Mouse (Mus musculus): Measurements from ENCODE around the gene Xlr5a. TPM values are rescaled to one million over a fixed set of nuclear protein-coding genes. Genes with fewer than 3 reads are reported as not detected.
"Not testable (repeated sequence)": the region's sequence is repeated elsewhere in the genome, so short reads cannot be mapped to it uniquely, and the experiment has no call there.

Xlr5a gene
- total RNA-seq, 2 experiments from 2014 or later, result not detected

- intact Hi-C loops (cut with DNase I), result not testable (repeated sequence)
Measured at GRCm38 (mm10) chrX:73149350-73149749, 143.4 kb downstream of the Xlr5a start, which contains the start of gene DXBay18. TSS of gene DXBay18 (minus strand) at chrX:73149450.

GRCm38 (mm10) chrX:73148496-73148895, 144.3 kb downstream of the Xlr5a start, which contains the start of gene Xlr5b:
TSS of gene Xlr5b (plus strand) at chrX:73148796.
- intact Hi-C loops (cut with DNase I); DNase-seq: not testable (repeated sequence)

More at GRCm38 (mm10) chrX:73149350-73149749, 143.4 kb downstream of the Xlr5a start, which contains the start of gene DXBay18:
- DNase-seq, result not testable (repeated sequence)

- DNase-seq; intact Hi-C loops (cut with DNase I): not testable (repeated sequence)
Measured at GRCm38 (mm10) chrX:73143218-73143618, 149.6 kb downstream of the Xlr5a start.

DNA sequence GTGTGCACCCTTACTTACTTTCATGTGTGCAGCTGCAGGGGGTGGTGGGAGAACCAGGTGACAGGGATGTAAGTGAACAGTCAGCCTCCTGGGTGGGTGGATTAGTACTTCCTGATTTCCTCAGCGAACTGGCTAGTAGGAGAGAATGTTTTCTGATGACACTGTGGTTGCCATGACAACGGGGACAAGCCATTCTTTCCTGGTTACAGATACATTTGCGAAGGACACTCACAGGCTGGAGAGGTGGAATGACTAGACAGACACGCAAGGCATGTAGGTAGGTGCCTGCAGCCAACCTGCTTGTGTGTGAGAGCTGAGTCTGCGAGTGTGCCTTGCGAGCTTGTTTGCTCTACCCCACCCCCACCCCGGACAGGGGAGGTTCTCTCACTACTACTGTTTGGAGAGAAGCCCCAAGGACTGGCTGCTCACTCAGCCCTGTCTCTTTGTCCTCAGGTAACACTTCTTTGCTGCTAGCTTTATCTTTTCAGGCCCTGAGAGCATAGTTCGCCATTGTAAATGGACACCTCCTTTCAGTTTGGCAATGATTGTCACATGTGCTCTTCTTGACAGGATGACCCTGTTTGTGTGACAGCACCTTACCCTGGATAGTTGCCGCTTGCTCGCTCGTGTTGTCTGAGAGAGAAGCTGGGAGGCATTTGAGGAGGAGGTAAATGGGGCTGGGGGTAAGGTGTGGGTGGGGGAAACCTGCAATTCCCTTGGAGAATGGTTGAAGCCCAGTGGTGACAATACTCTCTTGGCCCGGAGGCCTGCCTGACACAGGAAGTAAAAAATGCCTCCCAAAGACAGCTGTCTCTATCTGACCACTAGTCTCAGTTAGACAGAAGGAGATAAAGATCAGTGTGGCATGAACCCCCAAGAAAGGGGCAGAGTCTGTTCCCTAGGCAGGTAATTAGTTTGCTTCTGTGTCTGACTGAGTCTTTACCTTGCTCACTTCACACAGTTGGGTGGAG, 169.6 kb downstream of the Xlr5a start:
- intact Hi-C loops (cut with DNase I); DNase-seq: not testable (repeated sequence)

DNA sequence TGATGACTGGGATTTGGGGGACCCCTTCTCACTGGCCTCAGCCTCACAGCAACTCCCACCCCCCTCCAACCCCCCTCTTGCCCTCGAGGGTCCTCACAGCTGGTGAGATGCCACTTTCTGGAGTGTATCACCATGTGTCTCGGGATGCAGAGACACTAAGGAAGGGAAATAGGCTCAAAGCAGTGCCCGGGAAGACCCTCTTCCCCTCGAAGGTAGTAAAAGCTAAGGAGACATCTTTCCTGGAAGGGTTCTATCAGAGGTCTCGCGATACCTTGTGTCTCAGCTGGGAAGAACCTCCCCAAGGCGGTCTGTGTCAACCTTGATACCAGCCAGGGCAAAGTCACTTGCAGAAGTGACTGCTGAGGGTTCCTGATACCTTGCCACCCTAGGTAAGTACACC, 176.0 kb downstream of the Xlr5a start, which contains the start of gene Gm14685:
TSS of gene Gm14685 (plus strand) at position 301 of the 400 bp plus-strand sequence.
- DNase-seq; intact Hi-C loops (cut with DNase I): not testable (repeated sequence)

DNA sequence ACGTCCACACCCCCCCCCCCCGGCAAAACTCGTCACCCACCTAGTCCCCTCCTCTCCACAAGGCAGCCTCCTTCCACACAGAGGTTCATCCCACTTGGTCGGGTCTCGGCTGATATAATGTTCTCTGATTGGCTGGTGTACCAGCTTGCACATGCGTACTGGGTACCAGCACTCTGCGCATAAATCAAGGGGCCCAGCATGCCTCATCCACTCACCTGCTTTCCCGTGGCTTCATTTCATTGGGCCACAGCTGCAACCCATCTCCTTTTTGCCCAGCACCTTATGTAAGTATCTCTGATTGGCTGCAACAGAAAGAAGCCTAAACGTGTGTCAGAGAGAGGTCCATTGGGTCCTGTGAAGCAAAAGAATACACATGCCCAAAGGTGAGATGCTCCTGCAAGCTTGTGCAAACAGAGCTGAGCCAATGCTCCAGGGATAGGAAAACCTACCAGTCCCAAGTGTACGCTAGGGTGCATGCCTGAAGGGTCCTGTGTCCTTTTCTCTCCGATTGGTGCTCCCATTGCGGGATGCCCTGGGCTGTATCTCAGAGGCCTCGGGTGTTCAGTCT, 195.8 kb downstream of the Xlr5a start, which contains the start of gene Xlr3a:
TSS of gene Xlr3a (minus strand) at position 155 of the 568 bp plus-strand sequence.
- DNase-seq, result peak; percentile 1

DNA sequence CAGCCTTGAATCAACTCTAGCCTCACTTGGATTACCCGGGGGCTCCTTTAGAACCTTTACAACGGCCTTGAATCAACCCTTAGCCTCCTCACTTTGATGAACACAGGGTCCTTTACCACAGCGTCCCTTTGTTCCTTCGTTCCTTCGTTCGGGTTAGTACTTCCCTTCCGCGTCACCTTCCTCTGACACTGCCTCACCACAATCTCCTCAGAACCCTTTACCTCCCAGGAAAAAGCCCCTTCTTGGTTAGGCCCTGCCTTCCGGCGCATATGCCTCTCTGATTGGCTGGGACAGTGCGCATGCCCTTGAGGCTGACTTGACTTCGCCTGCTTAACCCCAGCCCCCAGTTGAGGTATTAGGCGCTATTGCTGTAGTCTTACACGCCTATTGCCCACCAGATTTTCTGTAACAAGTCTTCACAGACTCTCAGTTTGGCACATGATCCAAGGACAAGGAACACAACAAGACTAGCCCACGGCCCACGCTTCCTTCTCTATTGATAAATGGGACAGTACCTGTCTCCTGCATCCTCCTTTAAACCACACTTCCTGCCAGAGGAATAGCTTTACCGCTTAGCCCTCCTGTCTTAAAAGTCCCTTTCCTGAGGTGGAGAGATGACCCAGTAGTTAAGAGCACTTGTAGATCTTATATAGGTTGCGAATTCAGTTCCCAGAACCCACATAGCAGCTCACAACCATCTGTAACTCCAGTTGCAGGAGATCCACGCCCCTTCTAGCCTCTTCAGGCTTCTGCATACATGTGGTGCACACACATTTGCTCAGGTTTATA, 210.3 kb downstream of the Xlr5a start, which contains the start of gene Xlr4a:
TSS of gene Xlr4a (minus strand) at position 212 of the 789 bp plus-strand sequence.
- intact Hi-C loops (cut with DNase I); DNase-seq: not testable (repeated sequence)

More for the DNA sequence above, 195.8 kb downstream of the Xlr5a start, which contains the start of gene Xlr3a:
- intact Hi-C loops (cut with DNase I), result not testable (repeated sequence)

GRCm38 (mm10) chrX:73066765-73067312, 225.9 kb downstream of the Xlr5a start:
- intact Hi-C loops (cut with DNase I); DNase-seq: not testable (repeated sequence)

GRCm38 (mm10) chrX:73064415-73064793, 228.4 kb downstream of the Xlr5a start, which contains the start of gene Pnma3:
TSS of gene Pnma3 (plus strand) at chrX:73064787.
- no peak for DNase-seq
- intact Hi-C loops (cut with DNase I), result no loop called here

DNA sequence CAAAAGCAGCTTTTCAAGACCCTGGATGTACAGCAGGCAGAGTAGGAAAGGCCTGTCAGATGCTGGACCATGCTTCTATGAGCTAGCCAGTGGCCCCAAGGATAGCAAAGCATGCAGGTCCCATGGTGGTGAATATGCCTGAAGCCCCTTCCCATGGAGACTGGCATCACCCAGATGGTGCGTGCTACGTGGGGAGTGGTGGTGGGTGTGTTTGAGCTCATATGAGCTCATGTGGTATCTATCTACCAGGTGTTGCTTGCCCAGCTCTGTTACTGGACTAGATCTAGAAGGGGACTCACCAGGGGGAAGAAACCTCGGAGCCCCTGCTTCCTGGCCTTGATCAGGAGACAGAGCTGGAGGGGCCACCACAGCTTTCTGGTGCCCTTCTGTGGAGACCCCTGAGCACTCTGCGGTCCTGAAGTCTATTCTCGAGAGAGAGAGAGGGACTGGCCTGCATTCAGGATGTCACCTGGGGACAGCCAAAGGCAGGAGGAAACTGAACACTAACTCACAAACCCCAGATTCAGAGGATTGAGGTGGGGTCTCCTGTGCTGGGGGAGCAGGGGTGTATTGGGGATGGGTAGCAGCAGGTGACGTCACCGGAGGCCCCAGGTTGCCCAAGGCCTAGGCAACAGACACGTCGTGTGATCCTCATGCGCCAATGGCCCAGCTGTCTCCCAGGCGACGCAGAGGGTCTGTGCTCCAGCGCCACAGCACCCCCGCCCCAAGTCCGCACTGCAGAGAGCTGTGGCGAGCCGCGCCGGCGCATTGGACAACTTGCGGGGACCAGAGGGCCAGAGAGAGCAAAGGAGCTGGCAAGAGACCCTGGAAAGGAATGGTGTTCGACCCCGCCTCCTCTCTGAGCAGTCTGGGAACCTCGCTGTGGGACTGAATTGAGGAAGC, 229.0 kb downstream of the Xlr5a start:
- intact Hi-C loops (cut with DNase I), result no loop called here
- DNase-seq, result peak; percentile 57

DNA sequence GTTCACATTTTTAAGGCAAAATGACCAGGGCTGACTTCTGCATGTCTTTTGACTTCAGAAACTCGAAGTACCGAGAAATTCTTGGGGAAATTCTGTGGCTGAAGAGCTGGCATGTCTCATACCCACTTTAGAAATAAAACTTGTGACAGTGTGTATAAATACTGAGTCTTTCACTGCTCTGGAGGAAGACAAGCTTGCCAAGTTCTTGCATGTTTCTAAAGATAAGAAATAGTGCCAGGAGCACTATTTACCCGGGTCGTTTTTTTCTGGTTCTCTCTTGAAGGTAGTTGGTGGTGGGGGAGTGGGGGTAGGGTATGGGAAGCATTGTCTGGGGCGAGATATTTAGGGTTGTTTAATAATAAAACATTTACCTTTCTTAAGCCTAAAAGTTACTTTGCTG, 230.5 kb downstream of the Xlr5a start:
- no peak for DNase-seq
- intact Hi-C loops (cut with DNase I), result no loop called here

GRCm38 (mm10) chrX:73061528-73061927, 231.2 kb downstream of the Xlr5a start:
- DNase-seq, result no peak
- intact Hi-C loops (cut with DNase I), result no loop called here

Other genes with a start within 250 kb of the Xlr5a start
- gene Pnma3, start 228.2 kb downstream of the Xlr5a start, total RNA-seq (2021), result 10 to 100 TPM; 15.7 to 19.2 TPM
- gene Xlr4a, start 210.5 kb downstream of the Xlr5a start, total RNA-seq (2021), result under 1 TPM; 0.54 to 0.56 TPM
- 1 to 10 TPM in 1 of 2 experiments, under 1 TPM in 1; 0.64 to 3.7 TPM for gene Xlr3a, start 195.9 kb downstream of the Xlr5a start, total RNA-seq (2021)
- 1 to 10 TPM in 1 of 2 experiments, under 1 TPM in 1; 0.92 to 2.2 TPM for gene Gm14685, start 175.9 kb downstream of the Xlr5a start, total RNA-seq (2021)
- gene Xlr5b, start 144.2 kb downstream of the Xlr5a start, total RNA-seq (2021), result under 1 TPM in 1 of 2 experiments, not detected in 1; 0.20 TPM
- gene DXBay18, start 143.5 kb downstream of the Xlr5a start, total RNA-seq (2021), result under 1 TPM in 1 of 2 experiments, not detected in 1; 0.46 TPM
- not detected for gene Spin2d, start 116.0 kb downstream of the Xlr5a start, total RNA-seq (2021)
- 10 to 100 TPM in 1 of 2 experiments, 1 to 10 TPM in 1; 3.6 to 13.1 TPM for gene Xlr3b, start 100.8 kb downstream of the Xlr5a start, total RNA-seq (2021)
- 1 to 10 TPM in 1 of 2 experiments, under 1 TPM in 1; 0.60 to 1.4 TPM for gene Xlr4b, start 78.6 kb downstream of the Xlr5a start, total RNA-seq (2021)
- 10 to 100 TPM; 16.2 to 17.1 TPM for gene F8a, start 64.7 kb downstream of the Xlr5a start, total RNA-seq (2021)
- gene Xlr4c, start 49.8 kb downstream of the Xlr5a start, total RNA-seq (2021), result not detected
- gene Xlr3c, start 27.6 kb downstream of the Xlr5a start, total RNA-seq (2021), result not detected
- not detected for gene Xlr5c, start within 50 bp of the Xlr5a start, total RNA-seq (2021)
- gene Gm45015, start 43.9 kb upstream of the Xlr5a start, total RNA-seq (2021), result not detected
- gene Zfp275, start 49.6 kb upstream of the Xlr5a start, total RNA-seq (2021), result 10 to 100 TPM; 20.3 to 20.7 TPM
- under 1 TPM in 1 of 2 experiments, not detected in 1; 0.18 TPM for gene Gm18336, start 105.8 kb upstream of the Xlr5a start, total RNA-seq (2021)
- gene Zfp92, start 118.1 kb upstream of the Xlr5a start, total RNA-seq (2021), result 1 to 10 TPM; 2.7 to 3.7 TPM
- not detected for gene Trex2, start 142.4 kb upstream of the Xlr5a start, total RNA-seq (2021)
- 10 to 100 TPM; 27.8 to 28.0 TPM for gene Haus7, start 166.1 kb upstream of the Xlr5a start, total RNA-seq (2021)
- 10 to 100 TPM; 49.5 to 51.5 TPM for gene Bgn, start 190.6 kb upstream of the Xlr5a start, total RNA-seq (2021)
- 10 to 100 TPM; 31.9 to 39.1 TPM for gene Atp2b3, start 210.1 kb upstream of the Xlr5a start, total RNA-seq (2021)